Mouse (Mus musculus) thymus, adult 2 months (tissue): ENCODE measurements around the gene Ccdc92.

Source experiments
- CTCF ChIP-seq: fragments of 200-500 bp; IDR thresholded peaks from 2 replicates; pipeline ENCODE4 v1.5.1; 2012; ENCODE audit warnings: mild to moderate bottlenecking, control low read depth, low read length, moderate library complexity, borderline replicate concordance; ENCODE audit not compliant: control insufficient read depth, poor library complexity, insufficient read depth; ENCODE audit errors: extremely low read depth
- POLR2A ChIP-seq: fragments of 200-500 bp; IDR thresholded peaks from 2 replicates; pipeline ENCODE4 v1.6.1; 2012; ENCODE audit warnings: mild to moderate bottlenecking, low read length, control low read depth, moderate library complexity; ENCODE audit not compliant: control insufficient read depth, poor library complexity, insufficient read depth; ENCODE audit errors: extremely low read depth

GRCm38 (mm10) chr5:124847014-124847413, 15.2 kb downstream of the Ccdc92 start:
- TF ChIP-seq POLR2A = no peak
- no peak for TF ChIP-seq CTCF
